Mouse (Mus musculus) liver, embryonic 14.5 days (tissue): Measurements from ENCODE around the gene Hoxc10.

ENCODE experiments used
- CTCF ChIP-seq: IDR thresholded peaks from 2 replicates; pipeline ENCODE4 v1.5.1; 2016; ENCODE audit warnings: antibody characterized with exemption, low read depth, control low read depth
- EP300 ChIP-seq: IDR thresholded peaks from 2 replicates; pipeline ENCODE4 v1.6.1; 2016; ENCODE audit warnings: antibody characterized with exemption, low read depth

- TF ChIP-seq CTCF (no peak), EP300 (no peak)
Observed at GRCm38 (mm10) chr15:102972753-102973152, 6.2 kb downstream of the Hoxc10 start.
